Mouse (Mus musculus) lung, adult 2 months (tissue): ENCODE measurements around the gene F12.

Experiments
- CTCF ChIP-seq: fragments of 200-500 bp; IDR thresholded peaks from 2 replicates; pipeline ENCODE4 v1.5.1; 2011; ENCODE audit warnings: mild to moderate bottlenecking, low read length, control low read depth; ENCODE audit not compliant: insufficient read depth
- POLR2A ChIP-seq: fragments of 200-500 bp; IDR thresholded peaks from 2 replicates; pipeline ENCODE4 v1.6.1; 2011; ENCODE audit warnings: low read depth, mild to moderate bottlenecking, control low read depth, low read length, borderline replicate concordance; ENCODE audit errors: extremely low read depth

DNA sequence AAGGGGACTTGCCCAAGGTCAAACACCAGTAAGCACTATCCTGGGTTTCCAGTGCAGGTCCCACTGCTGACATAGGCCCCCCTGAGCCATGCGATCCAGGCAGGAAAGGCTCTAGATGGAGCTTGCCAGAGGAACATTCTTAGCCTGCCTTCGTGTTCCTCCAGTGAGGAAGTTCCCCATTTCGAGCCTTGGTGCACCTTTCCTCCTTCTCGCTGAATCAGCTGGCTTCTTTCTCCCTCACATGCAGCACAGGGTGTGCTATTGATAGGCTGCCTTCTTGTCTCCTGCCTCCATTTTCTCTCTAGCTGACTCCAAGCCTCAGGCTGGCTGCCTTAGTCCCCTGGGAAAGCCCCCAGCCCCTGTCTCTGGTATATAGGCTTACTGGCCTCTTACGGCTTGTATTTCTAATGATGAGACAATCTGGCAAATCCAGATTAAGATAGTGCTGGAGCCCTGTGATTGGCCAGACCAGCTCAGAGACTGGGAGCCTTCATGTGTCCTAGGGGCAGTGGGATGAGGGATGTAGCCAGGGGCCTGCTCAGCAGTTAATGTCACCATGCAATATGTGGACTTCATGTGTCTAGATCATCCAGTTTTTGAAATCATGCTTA, 39.3 kb upstream of the F12 start:
- no peak for TF ChIP-seq POLR2A
- no peak for TF ChIP-seq CTCF
